Mouse (Mus musculus) hindbrain, embryonic 16.5 days (tissue): ENCODE data around the gene Gm15293. TPM values are rescaled to one million over a fixed set of nuclear protein-coding genes. Genes with fewer than 3 reads are reported as not detected.
"Not testable (repeated sequence)": the region's sequence is repeated elsewhere in the genome, so short reads cannot be mapped to it uniquely, and the experiment has no call there.

ENCODE experiments used
- ATAC-seq: fragments of 200-750 bp; cut with Nextera tagmentation; 2 replicates; pipeline ENCODE4 v1.8.0; 2017; ENCODE audit warnings: moderate TSS enrichment, moderate library complexity
- H3K27ac ChIP-seq: fragments of 300-500 bp; sonication (generic); 2 replicates; pipeline ENCODE4 v1.5.1; 2014; ENCODE audit warnings: low read depth, mild to moderate bottlenecking, control low read depth, low read length, moderate library complexity
- H3K27me3 ChIP-seq: fragments of 300-500 bp; sonication (generic); replicated peaks from 2 replicates; pipeline ENCODE4 v1.6.1; 2014; ENCODE audit warnings: low read length; ENCODE audit not compliant: control insufficient read depth, insufficient read depth
- H3K36me3 ChIP-seq: fragments of 300-500 bp; sonication (generic); 2 replicates; pipeline ENCODE4 v1.6.1; 2014; ENCODE audit warnings: mild to moderate bottlenecking, low read length, moderate library complexity, mixed read lengths; ENCODE audit not compliant: control insufficient read depth, insufficient read depth
- H3K4me1 ChIP-seq: fragments of 300-500 bp; sonication (generic); 2 replicates; pipeline ENCODE4 v1.6.1; 2014; ENCODE audit warnings: low read depth, low read length; ENCODE audit not compliant: control insufficient read depth, insufficient read depth
- H3K4me2 ChIP-seq: fragments of 300-500 bp; sonication (generic); 2 replicates; pipeline ENCODE4 v1.6.1; 2014; ENCODE audit warnings: mild to moderate bottlenecking, low read length, control low read depth, moderate library complexity
- H3K4me3 ChIP-seq: fragments of 300-500 bp; sonication (generic); 2 replicates; pipeline ENCODE4 v1.5.1; 2014; ENCODE audit warnings: mild to moderate bottlenecking, low read length, control low read depth, moderate library complexity
- H3K9ac ChIP-seq: fragments of 300-500 bp; sonication (generic); 2 replicates; pipeline ENCODE4 v1.6.1; 2014; ENCODE audit warnings: low read depth, mild to moderate bottlenecking, control low read depth, low read length, moderate library complexity
- H3K9me3 ChIP-seq: fragments of 300-500 bp; sonication (generic); 2 replicates; pipeline ENCODE4 v1.6.1; 2014; ENCODE audit warnings: mild to moderate bottlenecking, low read length, moderate library complexity; ENCODE audit not compliant: control insufficient read depth
- WGBS: fragments of 180-500 bp; shearing (Covaris S2); extraction: QIAGEN DNeasy Blood & Tissue Kit; methylation state at CpG from one replicate; pipeline ENCODE4 v1.1.7; 2014; 5-methylcytosine and 5-hydroxymethylcytosine counted together
- polyA plus RNA-seq: library from polyadenylated mRNA; unstranded; fragments of >200 nt; fragmentation: Nextera tagmentation; extraction: Ambion mirVana; gene quantifications from 2 replicates; pipeline ENCODE4 v1.2.1, GENCODE M21; 2015

Gene Gm15293
- not detected in 2 replicates for polyA plus RNA-seq

GRCm38 (mm10) chr8:21201261-21201660, at the start of gene Gm15293:
TSS of gene Gm15293 (plus strand) at chr8:21201561.
- H3K9ac ChIP-seq, ATAC-seq, H3K4me2 ChIP-seq, H3K9me3 ChIP-seq, H3K36me3 ChIP-seq, H3K4me1 ChIP-seq, H3K27ac ChIP-seq, H3K27me3 ChIP-seq, H3K4me3 ChIP-seq: not testable (repeated sequence)
- WGBS = no CpG with 5 or more reads among the region's 1 CpGs

GRCm38 (mm10) chr8:21161977-21162376, 39.4 kb upstream of the Gm15293 start, which contains the start of gene Defa22:
TSS of gene Defa22 (plus strand) at chr8:21162277.
- not testable (repeated sequence) for ATAC-seq, H3K27ac ChIP-seq, H3K4me2 ChIP-seq, H3K4me3 ChIP-seq, H3K9ac ChIP-seq, H3K9me3 ChIP-seq, H3K36me3 ChIP-seq, H3K4me1 ChIP-seq, H3K27me3 ChIP-seq
- no CpG with 5 or more reads among the region's 1 CpGs for WGBS

GRCm38 (mm10) chr8:21191314-21191713, 10.0 kb upstream of the Gm15293 start, which contains the start of gene Defa31:
TSS of gene Defa31 (plus strand) at chr8:21191614.
- H3K27me3 ChIP-seq, H3K4me2 ChIP-seq, H3K4me3 ChIP-seq, ATAC-seq, H3K9me3 ChIP-seq, H3K4me1 ChIP-seq, H3K9ac ChIP-seq, H3K36me3 ChIP-seq, H3K27ac ChIP-seq: not testable (repeated sequence)
- WGBS = no CpG with 5 or more reads among the region's 1 CpGs

Other genes with a start within 250 kb of the Gm15293 start
- gene Defa21, start 176.0 kb upstream of the Gm15293 start, polyA plus RNA-seq = not detected in 2 replicates
- not detected in 2 replicates for gene Defa23, start 146.5 kb upstream of the Gm15293 start, polyA plus RNA-seq
- not detected in 2 replicates for gene Defa35, start 136.5 kb upstream of the Gm15293 start, polyA plus RNA-seq
- not detected in 2 replicates for gene Defa25, start 117.1 kb upstream of the Gm15293 start, polyA plus RNA-seq
- gene Gm14851, start 105.5 kb upstream of the Gm15293 start, polyA plus RNA-seq = not detected in 2 replicates
- gene Defa30, start 66.9 kb upstream of the Gm15293 start, polyA plus RNA-seq = not detected in 2 replicates
- not detected in 2 replicates for gene Defa22, start 39.3 kb upstream of the Gm15293 start, polyA plus RNA-seq
- not detected in 2 replicates for gene Defa31, start 9.9 kb upstream of the Gm15293 start, polyA plus RNA-seq
- not detected in 2 replicates for gene Gm15292, start 48.2 kb downstream of the Gm15293 start, polyA plus RNA-seq
- gene Defa27, start 114.0 kb downstream of the Gm15293 start, polyA plus RNA-seq = not detected in 2 replicates
- not detected in 2 replicates for gene Defa29, start 125.5 kb downstream of the Gm15293 start, polyA plus RNA-seq
- gene Defa2, start 177.0 kb downstream of the Gm15293 start, polyA plus RNA-seq = not detected in 2 replicates
- gene Defa33, start 190.2 kb downstream of the Gm15293 start, polyA plus RNA-seq = not detected in 2 replicates
- gene Defa36, start 225.8 kb downstream of the Gm15293 start, polyA plus RNA-seq = not detected in 2 replicates